Mouse (Mus musculus): ENCODE results near the gene Afap1l2. TPM values are rescaled to one million over a fixed set of nuclear protein-coding genes. Genes with fewer than 3 reads are reported as not detected.

Afap1l2 gene
- polyA plus RNA-seq, 1 experiment = 5.9 TPM

DNA sequence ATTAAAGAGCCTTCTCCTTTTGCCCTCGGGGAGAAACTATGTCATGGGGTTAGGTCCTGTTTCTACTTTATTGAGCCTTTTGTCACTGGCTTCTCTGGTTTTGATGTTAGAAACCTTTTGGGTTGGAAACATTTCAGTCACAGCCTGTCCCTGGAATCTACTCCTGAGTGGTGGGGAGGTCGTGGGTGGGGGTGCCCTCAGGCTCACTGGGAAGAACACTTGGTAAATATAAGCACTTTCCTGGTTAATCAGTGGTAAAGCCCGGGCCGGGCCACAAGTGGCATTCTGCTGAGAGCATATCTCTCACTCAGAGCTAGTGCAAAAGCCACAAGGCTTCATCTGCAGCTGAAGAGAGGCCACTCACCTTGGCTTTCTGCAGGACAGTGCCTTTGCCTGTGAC is 94.3 kb downstream of the Afap1l2 start:
- WGBS = 89% methylated on average over 4 of the region's 4 CpGs
- Histone ChIP-seq H3K36me3 (ENCODE audit: control insufficient read depth, insufficient read depth, low read length) (no peaks in the 10 kb centered on the region), H3K4me3 (ENCODE audit: control insufficient read depth, insufficient read depth, low read length) (no peak overlapping the region), H3K4me1 (replicated peaks; ENCODE audit: control insufficient read depth, insufficient read depth, low read length) (no peaks in the 10 kb centered on the region), H3K27me3 (ENCODE audit: control insufficient read depth, insufficient read depth, low read length) (no peaks in the 10 kb centered on the region), H3K27ac (ENCODE audit: control insufficient read depth, insufficient read depth, low read length) (no peak overlapping the region)
- no peak for DNase-seq
- no peak for TF ChIP-seq POLR2A (IDR thresholded peaks at IDR 0.05; ENCODE audit: control insufficient read depth, extremely low read depth, insufficient read depth, low read length, poor library complexity)
- no peak for TF ChIP-seq CTCF (IDR thresholded peaks at IDR 0.05; ENCODE audit: borderline replicate concordance, control insufficient read depth, extremely low read depth, insufficient read depth, low read length, poor library complexity)

DNA sequence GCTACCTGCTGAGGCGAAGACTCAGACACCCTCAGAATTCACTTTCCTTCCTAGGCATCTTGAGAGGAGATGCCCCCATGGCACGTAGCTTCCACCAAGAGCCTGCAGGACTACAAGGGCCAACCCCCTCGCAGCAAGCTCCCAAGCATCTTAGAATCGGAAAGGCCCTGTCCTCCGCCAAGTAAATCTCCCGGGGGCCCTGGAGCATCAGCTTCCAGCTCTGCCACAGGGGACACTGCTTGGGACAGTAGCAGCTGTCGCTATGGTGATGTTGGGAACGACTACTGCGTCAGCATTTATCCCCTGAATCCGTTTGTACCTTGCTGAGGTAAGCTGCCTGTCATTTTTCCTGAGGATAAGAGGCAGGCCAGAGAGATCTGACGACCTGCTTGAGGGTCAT is 97.5 kb downstream of the Afap1l2 start:
- H3K36me3 ChIP-seq (ENCODE audit: control insufficient read depth, insufficient read depth, low read length) = no peaks in the 10 kb centered on the region
- H3K4me3 ChIP-seq (ENCODE audit: control insufficient read depth, insufficient read depth, low read length) = no peak overlapping the region
- TF ChIP-seq POLR2A (IDR thresholded peaks at IDR 0.05; ENCODE audit: control insufficient read depth, extremely low read depth, insufficient read depth, low read length, poor library complexity) (no peak), CTCF (IDR thresholded peaks at IDR 0.05; ENCODE audit: borderline replicate concordance, control insufficient read depth, extremely low read depth, insufficient read depth, low read length, poor library complexity) (no peak)
- no peaks in the 10 kb centered on the region for H3K4me1 ChIP-seq (replicated peaks; ENCODE audit: control insufficient read depth, insufficient read depth, low read length)
- no peaks in the 10 kb centered on the region for H3K27me3 ChIP-seq (ENCODE audit: control insufficient read depth, insufficient read depth, low read length)
- WGBS = 83% methylated on average over 11 of the region's 11 CpGs
- DNase-seq = no peak
- H3K27ac ChIP-seq (ENCODE audit: control insufficient read depth, insufficient read depth, low read length) = no peak overlapping the region

DNA sequence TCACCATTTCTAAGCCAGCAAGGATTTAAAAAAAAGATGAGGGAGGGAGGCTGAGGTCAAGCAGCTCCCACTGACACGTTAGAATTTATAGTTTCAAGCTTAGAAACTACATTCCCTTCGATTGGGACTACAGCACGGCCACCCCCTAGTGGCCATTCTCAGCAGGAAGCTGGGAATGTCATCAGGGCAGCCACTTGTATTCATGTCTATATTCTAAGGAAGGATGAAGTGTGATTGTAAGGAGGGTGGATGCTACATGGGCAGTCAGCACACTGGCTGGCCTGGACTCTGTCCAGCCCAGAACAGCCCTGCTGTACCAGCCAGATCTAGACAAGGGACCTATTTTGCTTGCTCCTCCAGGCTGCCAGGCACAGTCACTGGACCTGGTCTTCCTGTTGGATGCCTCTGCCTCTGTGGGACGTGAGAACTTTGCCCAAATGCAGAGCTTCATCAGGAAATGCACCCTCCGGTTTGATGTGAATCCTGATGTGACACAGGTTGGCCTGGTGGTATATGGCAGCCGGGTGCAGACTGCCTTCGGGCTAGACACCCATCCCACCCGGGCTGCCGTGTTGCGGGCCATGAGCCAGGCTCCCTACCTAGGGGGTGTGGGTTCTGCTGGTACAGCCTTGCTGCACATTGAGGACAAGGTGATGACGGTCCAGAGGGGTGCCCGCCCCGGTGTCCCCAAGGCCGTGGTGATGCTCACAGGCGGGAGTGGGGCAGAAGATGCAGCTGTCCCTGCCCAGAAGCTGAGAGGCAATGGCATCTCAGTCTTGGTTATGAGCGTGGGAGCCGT is 99.4 kb downstream of the Afap1l2 start:
- TF ChIP-seq POLR2A (IDR thresholded peaks at IDR 0.05; ENCODE audit: control insufficient read depth, extremely low read depth, insufficient read depth, low read length, poor library complexity) (no peak), CTCF (IDR thresholded peaks at IDR 0.05; ENCODE audit: borderline replicate concordance, control insufficient read depth, extremely low read depth, insufficient read depth, low read length, poor library complexity) (no peak)
- peak; percentile 13 for DNase-seq
- 76% methylated on average over 17 of the region's 17 CpGs for WGBS

DNA sequence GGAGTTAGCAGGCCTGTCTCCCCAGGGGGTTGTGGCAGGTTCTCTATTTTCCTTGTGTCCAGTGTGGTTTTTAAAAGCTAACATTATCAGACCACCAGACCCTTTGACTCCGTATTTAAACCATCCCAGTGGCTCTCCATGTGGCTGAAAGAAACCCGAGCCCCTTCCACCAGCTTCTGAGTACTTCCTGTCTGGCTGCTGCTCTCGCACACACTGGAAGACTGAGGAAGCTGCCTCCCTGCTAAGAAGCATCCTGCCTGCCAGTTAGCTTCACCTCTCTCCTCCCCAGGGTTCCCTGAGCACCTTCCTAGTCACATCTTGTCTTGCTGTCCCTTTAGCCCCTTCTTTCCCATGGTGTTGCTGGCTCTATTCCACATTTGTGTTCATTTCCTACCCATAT is 100.2 kb downstream of the Afap1l2 start:
- H3K36me3 ChIP-seq (ENCODE audit: control insufficient read depth, insufficient read depth, low read length) = no peaks in the 10 kb centered on the region
- no peak overlapping the region for H3K27ac ChIP-seq (ENCODE audit: control insufficient read depth, insufficient read depth, low read length)
- no peaks in the 10 kb centered on the region for H3K4me1 ChIP-seq (replicated peaks; ENCODE audit: control insufficient read depth, insufficient read depth, low read length)
- H3K4me3 ChIP-seq (ENCODE audit: control insufficient read depth, insufficient read depth, low read length) = no peak overlapping the region
- no peak for DNase-seq
- no peaks in the 10 kb centered on the region for H3K27me3 ChIP-seq (ENCODE audit: control insufficient read depth, insufficient read depth, low read length)
- 19% methylated on average over 3 of the region's 3 CpGs for WGBS
- no peak for TF ChIP-seq POLR2A (IDR thresholded peaks at IDR 0.05; ENCODE audit: control insufficient read depth, extremely low read depth, insufficient read depth, low read length, poor library complexity)
- no peak for TF ChIP-seq CTCF (IDR thresholded peaks at IDR 0.05; ENCODE audit: borderline replicate concordance, control insufficient read depth, extremely low read depth, insufficient read depth, low read length, poor library complexity)

More for the DNA sequence above, 99.4 kb downstream of the Afap1l2 start:
- no peaks in the 10 kb centered on the region for H3K36me3 ChIP-seq (ENCODE audit: control insufficient read depth, insufficient read depth, low read length)
- H3K27me3 ChIP-seq (ENCODE audit: control insufficient read depth, insufficient read depth, low read length) = no peaks in the 10 kb centered on the region
- H3K4me3 ChIP-seq (ENCODE audit: control insufficient read depth, insufficient read depth, low read length) = no peak overlapping the region
- H3K27ac ChIP-seq (ENCODE audit: control insufficient read depth, insufficient read depth, low read length) = no peak overlapping the region
- H3K4me1 ChIP-seq (replicated peaks; ENCODE audit: control insufficient read depth, insufficient read depth, low read length) = no peaks in the 10 kb centered on the region

DNA sequence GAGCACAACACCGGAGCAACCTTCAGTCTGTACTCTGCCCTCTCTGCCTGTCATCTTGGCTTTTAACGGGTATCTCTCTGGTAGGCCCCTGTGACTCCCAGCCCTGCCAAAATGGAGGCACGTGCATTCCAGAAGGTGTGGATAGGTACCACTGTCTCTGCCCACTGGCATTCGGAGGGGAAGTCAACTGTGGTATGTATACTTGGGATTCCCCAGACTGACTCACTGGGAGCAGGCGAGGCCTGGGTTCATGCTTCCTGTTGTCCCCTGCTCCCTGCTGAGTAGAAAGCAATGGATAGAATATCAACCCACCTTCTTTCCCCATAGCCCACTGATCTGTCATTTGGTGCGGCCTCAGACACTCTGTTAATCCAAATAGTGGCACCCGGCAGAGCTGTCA is 102.6 kb downstream of the Afap1l2 start:
- Histone ChIP-seq H3K27me3 (ENCODE audit: control insufficient read depth, insufficient read depth, low read length) (no peaks in the 10 kb centered on the region), H3K4me3 (ENCODE audit: control insufficient read depth, insufficient read depth, low read length) (no peak overlapping the region), H3K27ac (ENCODE audit: control insufficient read depth, insufficient read depth, low read length) (no peak overlapping the region), H3K4me1 (replicated peaks; ENCODE audit: control insufficient read depth, insufficient read depth, low read length) (no peaks in the 10 kb centered on the region), H3K36me3 (ENCODE audit: control insufficient read depth, insufficient read depth, low read length) (no peaks in the 10 kb centered on the region)
- TF ChIP-seq CTCF (IDR thresholded peaks at IDR 0.05; ENCODE audit: borderline replicate concordance, control insufficient read depth, extremely low read depth, insufficient read depth, low read length, poor library complexity) (no peak), POLR2A (IDR thresholded peaks at IDR 0.05; ENCODE audit: control insufficient read depth, extremely low read depth, insufficient read depth, low read length, poor library complexity) (no peak)
- 92% methylated on average over 7 of the region's 7 CpGs for WGBS
- DNase-seq = no peak

DNA sequence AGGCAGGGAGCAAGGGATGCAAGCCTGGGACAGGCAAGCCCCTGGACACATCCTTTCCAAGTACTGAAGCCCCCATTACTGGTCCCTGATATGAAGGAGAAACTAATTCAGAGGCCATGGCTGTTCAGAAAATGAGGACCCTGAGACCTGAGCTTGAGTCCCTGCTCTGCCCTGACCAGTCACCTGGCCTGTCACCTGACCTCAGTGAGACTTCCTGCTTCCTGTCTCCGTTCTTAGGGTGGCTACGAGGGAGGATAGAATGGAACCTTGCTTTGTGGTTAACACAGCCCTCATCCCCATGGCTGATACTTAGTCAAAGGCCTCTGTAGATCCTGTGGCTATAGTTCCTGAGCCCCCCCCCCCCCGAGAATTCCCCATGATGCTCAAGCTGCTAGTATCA is 103.9 kb downstream of the Afap1l2 start:
- Histone ChIP-seq H3K4me3 (ENCODE audit: control insufficient read depth, insufficient read depth, low read length) (no peak overlapping the region), H3K4me1 (replicated peaks; ENCODE audit: control insufficient read depth, insufficient read depth, low read length) (no peaks in the 10 kb centered on the region), H3K27ac (ENCODE audit: control insufficient read depth, insufficient read depth, low read length) (no peak overlapping the region), H3K27me3 (ENCODE audit: control insufficient read depth, insufficient read depth, low read length) (no peaks in the 10 kb centered on the region), H3K36me3 (ENCODE audit: control insufficient read depth, insufficient read depth, low read length) (no peaks in the 10 kb centered on the region)
- TF ChIP-seq POLR2A (IDR thresholded peaks at IDR 0.05; ENCODE audit: control insufficient read depth, extremely low read depth, insufficient read depth, low read length, poor library complexity) = no peak
- TF ChIP-seq CTCF (IDR thresholded peaks at IDR 0.05; ENCODE audit: borderline replicate concordance, control insufficient read depth, extremely low read depth, insufficient read depth, low read length, poor library complexity) = no peak
- whole genome bisulfite sequencing = 26% methylated on average over 3 of the region's 3 CpGs
- no peak for DNase-seq

Data from thymus, adult 2 months (tissue).